Mouse (Mus musculus) spleen, postnatal 4 days (tissue): ENCODE data around the gene Insrr.

Experiments
- DNase-seq, 2 experiments: peaks; one replicate each; pipeline ENCODE4 v3.0.0; 2022; ENCODE audit warnings: low spot score in 2 of 2

The Insrr gene

GRCm38 (mm10) chr3:87796736-87797334, at the start of gene Insrr:
Gene Insrr (plus strand): TSS chr3:87796951.
- no peak for DNase-seq

GRCm38 (mm10) chr3:87748431-87748830, 48.3 kb upstream of the Insrr start, which contains the start of gene Lrrc71:
Gene Lrrc71 (minus strand): TSS chr3:87748625.
- no peak for DNase-seq

- peak in 1 of 2 experiments; percentile 34 for DNase-seq
Measured at GRCm38 (mm10) chr3:87749036-87749435, 47.7 kb upstream of the Insrr start.

GRCm38 (mm10) chr3:87749977-87750376, 46.8 kb upstream of the Insrr start:
- no peak for DNase-seq

GRCm38 (mm10) chr3:87752567-87752966, 44.2 kb upstream of the Insrr start:
- DNase-seq, result no peak

GRCm38 (mm10) chr3:87753829-87754228, 42.9 kb upstream of the Insrr start:
- no peak for DNase-seq

- DNase-seq, result peak; percentile 79 to 91
Measured at GRCm38 (mm10) chr3:87755964-87756363, 40.8 kb upstream of the Insrr start.

- DNase-seq, result no peak
Measured at GRCm38 (mm10) chr3:87756488-87756887, 40.3 kb upstream of the Insrr start.

- DNase-seq, result no peak
Measured at GRCm38 (mm10) chr3:87758641-87759040, 38.1 kb upstream of the Insrr start.

GRCm38 (mm10) chr3:87761408-87762375, 35.1 kb upstream of the Insrr start:
- DNase-seq, result no peak

- DNase-seq, result no peak
Measured at GRCm38 (mm10) chr3:87763202-87763601, 33.5 kb upstream of the Insrr start.

GRCm38 (mm10) chr3:87763683-87764289, 33.0 kb upstream of the Insrr start:
- DNase-seq, result peak in 1 of 2 experiments; percentile 37

GRCm38 (mm10) chr3:87764506-87764905, 32.2 kb upstream of the Insrr start:
- DNase-seq, result no peak

GRCm38 (mm10) chr3:87765091-87765490, 31.7 kb upstream of the Insrr start:
- peak; percentile 60 to 80 for DNase-seq

- no peak for DNase-seq
Measured at GRCm38 (mm10) chr3:87765631-87766283, 31.0 kb upstream of the Insrr start.

GRCm38 (mm10) chr3:87766284-87766667, 30.5 kb upstream of the Insrr start:
- no peak for DNase-seq

GRCm38 (mm10) chr3:87767764-87768163, 29.0 kb upstream of the Insrr start:
- DNase-seq, result no peak

- DNase-seq, result no peak
Measured at GRCm38 (mm10) chr3:87768431-87768830, 28.3 kb upstream of the Insrr start.

GRCm38 (mm10) chr3:87768844-87769243, 27.9 kb upstream of the Insrr start:
- DNase-seq, result peak; percentile 73 to 91

GRCm38 (mm10) chr3:87769506-87769905, 27.2 kb upstream of the Insrr start:
- no peak for DNase-seq

GRCm38 (mm10) chr3:87770280-87770679, 26.5 kb upstream of the Insrr start:
- DNase-seq, result peak in 1 of 2 experiments; percentile 34

- DNase-seq, result no peak
Measured at GRCm38 (mm10) chr3:87771088-87771487, 25.7 kb upstream of the Insrr start.
